Mouse (Mus musculus) forebrain, embryonic 14.5 days (tissue): ENCODE results near the gene D1Pas1. TPM values are rescaled to one million over a fixed set of nuclear protein-coding genes. Genes with fewer than 3 reads are reported as not detected.

Experiments
- ATAC-seq: fragments of 200-750 bp; cut with Nextera tagmentation; 2 replicates; pipeline ENCODE4 v1.8.0; 2017; ENCODE audit warnings: mild to moderate bottlenecking, moderate library complexity
- DNase-seq: peaks from one replicate; pipeline ENCODE4 v3.0.0-alpha.2; 2015; ENCODE audit warnings: low spot score
- H3K27ac ChIP-seq: fragments of 300-500 bp; sonication (generic); 2 replicates; pipeline ENCODE4 v1.5.1; 2014; ENCODE audit warnings: low read depth, mild to moderate bottlenecking, control low read depth, low read length, moderate library complexity
- H3K27me3 ChIP-seq: fragments of 300-500 bp; sonication (generic); replicated peaks from 2 replicates; pipeline ENCODE4 v1.6.1; 2014; ENCODE audit warnings: low read length, control low read depth, mixed read lengths; ENCODE audit not compliant: control insufficient read depth, insufficient read depth
- H3K36me3 ChIP-seq: fragments of 300-500 bp; sonication (generic); 2 replicates; pipeline ENCODE4 v1.6.1; 2014; ENCODE audit warnings: low read length, control low read depth; ENCODE audit not compliant: control insufficient read depth, insufficient read depth
- H3K4me1 ChIP-seq: fragments of 300-500 bp; sonication (generic); 2 replicates; pipeline ENCODE4 v1.6.1; 2014; ENCODE audit warnings: antibody characterized with exemption, low read length, control low read depth; ENCODE audit not compliant: control insufficient read depth, insufficient read depth
- H3K4me2 ChIP-seq: fragments of 300-500 bp; sonication (generic); 2 replicates; pipeline ENCODE4 v1.6.1; 2014; ENCODE audit warnings: mild to moderate bottlenecking, control low read depth, low read length
- H3K4me3 ChIP-seq: fragments of 300-500 bp; sonication (generic); 2 replicates; pipeline ENCODE4 v1.5.1; 2014; ENCODE audit warnings: low read depth, low read length, control low read depth
- H3K9ac ChIP-seq: fragments of 300-500 bp; sonication (generic); 2 replicates; pipeline ENCODE4 v1.6.1; 2014; ENCODE audit warnings: mild to moderate bottlenecking, low read length, control low read depth, moderate library complexity
- H3K9me3 ChIP-seq: fragments of 300-500 bp; sonication (generic); replicated peaks from 2 replicates; pipeline ENCODE4 v1.6.1; 2016; ENCODE audit warnings: low read length, control low read depth, mixed read lengths; ENCODE audit not compliant: control insufficient read depth
- WGBS: fragments of 180-500 bp; shearing (Covaris S2); extraction: QIAGEN DNeasy Blood & Tissue Kit; methylation state at CpG from one replicate; pipeline ENCODE4 v1.1.7; 2014; 5-methylcytosine and 5-hydroxymethylcytosine counted together
- polyA plus RNA-seq: library from polyadenylated mRNA; unstranded; fragments of >200 nt; fragmentation: Nextera tagmentation; extraction: Ambion mirVana; gene quantifications from 2 replicates; pipeline ENCODE4 v1.2.1, GENCODE M21; 2014

The D1Pas1 gene
- polyA plus RNA-seq: 0.05 and 0.11 TPM in 2 replicates

DNA sequence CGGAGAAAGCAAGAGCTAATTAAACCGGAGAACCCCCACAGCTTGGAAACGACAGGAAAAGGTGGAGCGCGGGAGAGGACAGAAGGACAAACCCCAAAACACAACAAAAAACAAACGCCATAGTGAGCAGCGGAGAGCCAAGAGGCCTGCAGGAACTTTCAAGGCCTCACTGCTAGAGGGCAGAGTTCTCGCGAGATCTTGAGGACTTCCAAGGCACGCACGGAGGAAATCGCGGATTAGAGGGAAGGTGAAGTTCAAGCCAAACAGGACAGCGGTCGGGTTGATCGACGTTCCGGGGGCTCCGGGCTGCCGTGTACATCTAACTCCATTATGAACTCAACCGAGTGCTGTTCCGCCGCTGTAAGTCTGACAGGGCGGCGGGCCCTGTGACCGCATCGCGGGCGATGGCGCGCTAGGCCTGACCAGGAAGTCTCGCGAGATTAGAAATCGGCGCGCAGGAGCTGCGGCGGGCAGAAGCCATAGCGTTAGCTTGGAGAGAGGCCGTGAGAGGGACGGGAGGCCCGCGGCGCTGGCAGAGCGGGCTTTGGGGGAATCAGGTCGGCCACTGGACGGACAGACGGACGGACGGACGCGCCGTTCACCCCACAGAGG is at the start of gene D1Pas1:
TSS of gene D1Pas1 (plus strand) at position 216 of the 612 bp plus-strand sequence.
- peaks cover 14% of the 10 kb centered on the region for H3K9me3 ChIP-seq
- WGBS: 90% methylated on average over 53 of the region's 53 CpGs
- DNase-seq: no peak

DNA sequence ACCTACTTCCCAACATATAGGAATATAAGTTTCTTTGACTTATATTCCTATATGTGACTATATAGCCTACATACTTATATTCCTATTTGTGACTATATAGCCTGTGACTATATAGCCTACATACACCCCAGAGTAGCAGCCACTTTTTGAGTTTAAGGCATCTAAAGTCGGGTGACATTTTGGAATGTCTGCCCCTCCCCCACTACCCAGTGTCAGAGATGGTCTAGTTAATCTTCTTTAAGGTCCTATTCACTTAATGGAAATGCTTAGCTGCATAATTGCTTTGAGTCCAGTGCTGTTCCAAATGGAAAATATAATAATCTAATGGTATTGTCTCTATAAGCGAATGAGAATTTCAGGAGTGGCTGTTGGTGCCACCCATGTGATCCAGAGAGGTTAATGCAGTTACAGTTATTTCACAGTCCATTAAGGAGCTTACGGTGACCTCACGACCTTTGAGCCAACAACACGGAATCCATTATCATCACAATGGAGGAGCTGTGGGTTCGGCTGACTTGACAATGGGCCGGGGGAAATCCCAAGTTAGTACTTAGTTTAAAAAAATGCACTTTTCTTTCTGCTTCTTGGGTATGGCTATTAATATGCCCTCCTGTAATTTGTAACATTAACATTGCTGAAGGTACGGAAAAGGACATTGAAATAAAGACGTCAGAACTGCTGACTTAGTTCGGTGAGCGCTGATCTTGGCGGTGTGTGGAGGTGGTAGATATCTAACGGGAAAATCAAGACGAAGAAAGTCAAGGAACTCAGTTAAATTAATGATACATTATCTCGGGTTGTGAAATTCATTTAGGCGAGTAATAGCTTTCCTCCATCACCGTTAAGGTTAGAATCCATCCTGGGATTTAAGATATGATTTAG is 44.5 kb upstream of the D1Pas1 start:
- no peak for DNase-seq
- H3K36me3 ChIP-seq: no peaks in the 10 kb centered on the region
- no peaks in the 10 kb centered on the region for H3K9me3 ChIP-seq
- no peak overlapping the region for H3K27ac ChIP-seq
- H3K4me3 ChIP-seq: no peak overlapping the region
- H3K4me1 ChIP-seq: peaks cover 27% of the 10 kb centered on the region
- 23% methylated on average over 17 of the region's 17 CpGs for WGBS
- H3K27me3 ChIP-seq: no peaks in the 10 kb centered on the region
- no peak for ATAC-seq
- H3K4me2 ChIP-seq: no peak overlapping the region
- H3K9ac ChIP-seq: no peak overlapping the region

More for the DNA sequence above, at the start of gene D1Pas1:
- Histone ChIP-seq H3K36me3 (no peaks in the 10 kb centered on the region), H3K4me2 (no peak within 1 kb of the TSS), H3K27ac (no peak within 1 kb of the TSS), H3K27me3 (no peaks in the 10 kb centered on the region), H3K4me3 (no peak within 1 kb of the TSS), H3K4me1 (no peaks in the 10 kb centered on the region), H3K9ac (no peak within 1 kb of the TSS)
- no peak for ATAC-seq

DNA sequence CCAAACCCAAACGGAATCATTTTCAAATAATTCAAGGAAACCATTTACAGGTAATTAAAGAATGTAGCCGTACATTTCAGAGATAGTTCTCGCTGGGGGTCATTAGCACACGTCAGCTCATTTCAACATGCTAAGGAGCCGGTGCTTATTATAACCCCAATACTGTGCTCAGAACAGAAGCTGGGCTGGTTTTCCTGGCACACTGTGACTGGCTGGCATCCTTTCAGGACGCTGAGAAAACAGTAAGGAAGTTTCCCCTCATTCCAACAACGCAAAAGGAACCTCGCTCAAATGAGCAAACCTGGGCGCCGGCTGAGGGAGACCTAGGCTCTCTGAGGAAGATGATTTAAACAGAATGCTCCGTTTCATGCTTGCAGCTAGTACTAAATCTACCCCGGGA is 43.2 kb upstream of the D1Pas1 start:
- H3K4me2 ChIP-seq: 0 out of 2 replicates have a peak overlapping the region, but pooled peaks have one; percentile 12
- H3K27me3 ChIP-seq: no peaks in the 10 kb centered on the region
- peaks cover 27% of the 10 kb centered on the region for H3K4me1 ChIP-seq
- no peaks in the 10 kb centered on the region for H3K9me3 ChIP-seq
- H3K27ac ChIP-seq: no peak overlapping the region
- no peak overlapping the region for H3K4me3 ChIP-seq
- DNase-seq (peak; percentile 83), ATAC-seq (peak; percentile 26; the same call in 1 of the 2 replicates)
- no peaks in the 10 kb centered on the region for H3K36me3 ChIP-seq
- WGBS: 23% methylated on average over 12 of the region's 12 CpGs
- no peak overlapping the region for H3K9ac ChIP-seq

DNA sequence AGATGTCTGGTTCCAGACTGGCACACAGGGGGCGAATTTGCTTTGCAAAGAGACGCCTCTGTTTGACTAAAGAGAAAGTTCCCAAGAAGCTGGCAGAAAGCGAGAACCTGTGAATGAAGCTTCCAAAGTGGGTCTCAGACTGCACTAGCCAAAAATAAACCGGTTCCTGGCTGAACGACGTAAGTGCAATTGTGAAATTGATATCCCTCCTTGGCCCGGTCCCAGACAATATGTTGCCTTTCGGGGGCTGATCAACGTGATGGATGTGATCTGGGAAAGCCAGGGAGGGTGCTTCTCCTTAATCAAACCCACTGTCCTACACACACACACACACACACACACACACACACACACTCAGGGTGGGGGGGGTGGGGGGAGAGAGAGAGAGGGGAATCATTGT is 41.8 kb upstream of the D1Pas1 start:
- peak; percentile 80 for DNase-seq
- no peaks in the 10 kb centered on the region for H3K9me3 ChIP-seq
- 17% methylated on average over 9 of the region's 9 CpGs for WGBS
- peak; percentile 49; the same call in 1 of the 2 replicates for ATAC-seq
- peaks cover 27% of the 10 kb centered on the region for H3K4me1 ChIP-seq
- no peak overlapping the region for H3K4me2 ChIP-seq
- H3K9ac ChIP-seq: no peak overlapping the region
- no peaks in the 10 kb centered on the region for H3K36me3 ChIP-seq
- H3K27ac ChIP-seq: no peak overlapping the region
- H3K27me3 ChIP-seq: no peaks in the 10 kb centered on the region
- H3K4me3 ChIP-seq: no peak overlapping the region

DNA sequence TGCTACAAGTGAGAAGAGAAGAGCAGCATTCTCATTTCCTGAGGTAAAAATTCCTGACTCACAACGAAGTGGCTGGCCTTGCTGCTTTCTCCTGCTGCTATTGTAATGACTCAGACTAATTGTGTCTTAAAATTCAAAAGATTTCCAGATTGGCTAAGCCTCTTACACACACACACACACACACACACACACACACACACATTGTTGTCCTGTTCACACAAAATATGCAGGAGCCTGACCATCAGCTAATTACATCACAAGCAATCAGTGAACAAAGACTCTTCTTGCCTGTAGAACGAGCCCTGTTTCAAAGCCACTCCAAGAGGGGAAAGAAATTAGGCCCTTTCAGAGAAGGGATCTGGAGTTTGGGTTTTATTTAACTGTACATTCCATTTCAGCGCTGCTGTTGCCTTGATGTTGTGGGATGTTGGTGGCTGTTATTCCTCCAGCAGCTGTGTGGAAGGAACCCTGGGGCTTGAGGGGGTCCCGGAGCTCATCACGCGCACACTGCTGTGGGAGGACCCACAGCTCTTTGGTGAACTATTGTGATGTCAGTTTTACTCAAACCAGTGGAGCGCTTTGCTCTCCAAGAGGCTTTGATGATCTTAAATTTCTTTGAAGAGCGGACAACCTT is 40.8 kb upstream of the D1Pas1 start:
- no peak overlapping the region for H3K4me3 ChIP-seq
- peaks cover 27% of the 10 kb centered on the region for H3K4me1 ChIP-seq
- DNase-seq (peak; percentile 71), ATAC-seq (peak; percentile 67)
- H3K27me3 ChIP-seq: no peaks in the 10 kb centered on the region
- 2% methylated on average over 8 of the region's 8 CpGs for WGBS
- peak overlapping the region; percentile 12; the same call in 1 of the 2 replicates for H3K4me2 ChIP-seq
- no peaks in the 10 kb centered on the region for H3K9me3 ChIP-seq
- H3K9ac ChIP-seq: no peak overlapping the region
- H3K27ac ChIP-seq: peak overlapping the region; percentile 58
- H3K36me3 ChIP-seq: no peaks in the 10 kb centered on the region

DNA sequence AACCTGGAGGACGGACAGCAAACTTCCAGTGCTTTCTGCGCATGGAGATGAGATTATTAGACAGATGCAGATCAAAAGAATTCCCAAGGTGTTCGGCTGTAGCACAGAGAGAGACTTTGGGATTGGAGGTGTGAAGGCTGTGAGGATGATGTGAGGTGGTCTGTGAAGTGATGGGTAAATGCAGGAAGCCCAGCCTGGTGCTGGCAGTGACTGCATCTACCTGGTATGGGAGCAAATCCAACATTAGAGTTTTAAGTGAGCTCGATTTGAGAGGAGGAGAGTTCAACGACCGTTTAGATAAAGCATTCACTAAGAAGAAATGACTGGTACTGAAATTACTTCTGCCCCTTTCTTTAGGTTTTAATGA is 40.3 kb upstream of the D1Pas1 start:
- Histone ChIP-seq H3K9ac (no peak overlapping the region), H3K4me2 (peak overlapping the region; percentile 12; the same call in 1 of the 2 replicates), H3K4me3 (no peak overlapping the region), H3K9me3 (no peaks in the 10 kb centered on the region), H3K4me1 (peaks cover 27% of the 10 kb centered on the region), H3K27ac (no peak overlapping the region; the same call in 1 of the 2 replicates), H3K27me3 (no peaks in the 10 kb centered on the region), H3K36me3 (no peaks in the 10 kb centered on the region)
- ATAC-seq (no peak), DNase-seq (no peak)
- WGBS: 23% methylated on average over 6 of the region's 6 CpGs

DNA sequence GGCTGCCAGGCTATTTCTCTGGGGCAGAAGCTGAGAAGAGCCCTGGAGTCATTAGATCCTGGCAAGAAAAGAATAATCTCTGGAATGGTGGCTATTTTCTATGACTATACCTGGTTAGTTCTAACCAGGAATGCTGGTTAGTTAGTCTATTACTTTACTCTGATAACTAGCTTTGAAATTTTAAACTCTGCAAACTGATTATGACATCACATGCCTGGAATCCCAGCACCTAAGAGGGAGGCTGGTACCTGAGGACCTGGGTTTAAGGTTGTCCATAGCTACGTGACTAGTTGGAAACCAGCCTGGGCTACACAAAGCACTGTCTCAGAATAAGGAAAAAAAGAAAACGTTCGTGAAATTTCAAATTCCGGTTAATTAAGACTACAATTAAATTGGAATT is 39.7 kb upstream of the D1Pas1 start:
- WGBS: 21% methylated on average over 4 of the region's 4 CpGs
- H3K9me3 ChIP-seq: no peaks in the 10 kb centered on the region
- no peak overlapping the region for H3K27ac ChIP-seq
- H3K27me3 ChIP-seq: no peaks in the 10 kb centered on the region
- DNase-seq (no peak), ATAC-seq (no peak)
- H3K9ac ChIP-seq: no peak overlapping the region
- H3K36me3 ChIP-seq: no peaks in the 10 kb centered on the region
- no peak overlapping the region for H3K4me2 ChIP-seq
- peaks cover 27% of the 10 kb centered on the region for H3K4me1 ChIP-seq
- H3K4me3 ChIP-seq: no peak overlapping the region

DNA sequence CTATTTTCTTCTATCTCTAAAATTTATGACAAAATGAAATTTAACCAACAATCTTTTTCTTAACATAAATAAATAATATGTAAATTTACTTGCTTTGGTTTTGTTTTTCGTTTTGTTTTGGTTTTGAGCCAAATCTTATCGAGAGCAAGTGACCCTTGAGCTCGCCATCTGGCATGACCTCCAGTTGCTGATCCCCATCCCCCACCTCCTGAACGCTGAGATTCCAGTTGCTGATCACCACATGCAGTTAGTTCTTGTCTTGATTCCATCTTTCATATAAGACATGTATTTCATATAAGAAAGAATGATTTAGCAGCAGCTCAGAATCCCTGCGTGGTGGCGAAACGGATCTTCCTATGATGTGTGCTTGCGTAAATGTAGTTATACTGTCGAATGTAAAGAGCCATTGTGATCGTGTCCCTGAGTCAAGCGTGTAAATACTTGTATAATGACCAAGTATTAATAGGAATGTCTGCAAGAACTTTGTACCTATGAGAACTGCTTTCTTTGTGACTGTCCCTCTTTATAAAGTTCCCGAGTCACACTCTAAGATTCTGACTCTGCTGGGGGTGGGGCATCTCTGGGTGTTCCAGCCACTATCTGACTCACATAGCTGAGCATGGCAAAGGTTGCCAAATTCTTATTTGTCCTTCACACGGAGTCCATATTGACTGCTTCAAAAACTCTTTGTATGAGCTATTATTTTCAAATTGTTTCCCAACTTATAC is 36.9 kb upstream of the D1Pas1 start:
- Histone ChIP-seq H3K4me3 (no peak overlapping the region), H3K9me3 (no peaks in the 10 kb centered on the region), H3K27ac (no peak overlapping the region), H3K9ac (no peak overlapping the region), H3K4me1 (peaks cover 17% of the 10 kb centered on the region), H3K4me2 (no peak overlapping the region), H3K36me3 (no peaks in the 10 kb centered on the region), H3K27me3 (no peaks in the 10 kb centered on the region)
- 83% methylated on average over 13 of the region's 13 CpGs for WGBS
- ATAC-seq (no peak), DNase-seq (no peak)
